Mouse (Mus musculus): Measurements from ENCODE around the gene Vash1. TPM values are rescaled to one million over a fixed set of nuclear protein-coding genes. Genes with fewer than 3 reads are reported as not detected.

Gene Vash1
- polyA plus RNA-seq, 1 experiment from 2014 or later, result 14.2 TPM

DNA sequence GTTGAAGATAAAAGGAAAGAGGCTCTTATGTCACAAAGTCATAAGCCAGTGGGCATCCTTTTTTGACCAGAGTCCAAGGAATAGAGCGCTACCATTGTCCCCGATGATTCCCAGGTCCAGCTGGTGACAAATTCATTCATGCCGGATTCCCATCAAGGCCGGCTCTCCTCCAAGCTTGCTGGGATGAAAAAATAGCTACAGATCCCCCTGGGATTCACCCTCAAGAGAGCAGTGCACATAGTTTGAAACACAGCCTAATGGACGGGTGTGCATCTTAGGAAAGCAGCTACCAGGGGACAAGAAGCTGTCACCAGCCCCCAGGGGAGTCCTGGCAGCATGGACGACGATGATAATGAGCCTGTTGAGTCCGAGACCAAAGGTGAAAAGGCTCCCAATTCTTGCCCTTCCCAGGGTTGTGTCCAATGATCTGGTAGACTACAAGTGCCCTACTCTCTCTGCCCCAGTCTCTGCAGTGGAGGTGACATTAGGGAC, 55.9 kb downstream of the Vash1 start, which contains the start of gene Lrrc74a:
TSS of gene Lrrc74a (plus strand) at position 51 of the 492 bp plus-strand sequence.
- ATAC-seq (ENCODE audit: insufficient read depth) (no peak), DNase-seq (no peak)
- Histone ChIP-seq H3K4me3 (ENCODE audit: low read depth, low read length) (no peak within 1 kb of the TSS), H3K27me3 (ENCODE audit: insufficient read depth, low read length) (no peaks in the 10 kb centered on the region), H3K36me3 (ENCODE audit: insufficient read depth) (no peaks in the 10 kb centered on the region), H3K4me2 (no peak within 1 kb of the TSS), H3K4me1 (ENCODE audit: insufficient read depth) (no peaks in the 10 kb centered on the region), H3K27ac (ENCODE audit: low read depth) (no peak within 1 kb of the TSS), H3K9me3 (ENCODE audit: low read depth, low read length) (no peaks in the 10 kb centered on the region), H3K9ac (no peak within 1 kb of the TSS)
- TF ChIP-seq CTCF (IDR thresholded peaks at IDR 0.05; ENCODE audit: low read depth), result no peak
- 85% methylated on average over 8 of the region's 8 CpGs for WGBS

Other genes starting within 250 kb of the Vash1 start
- gene Angel1, start 47.8 kb downstream of the Vash1 start, polyA plus RNA-seq (2014; fragmentation: Nextera tagmentation; extraction: Ambion mirVana), result 14.3 and 15.1 TPM in 2 replicates
- not detected in 2 replicates for gene Lrrc74a, start 55.7 kb downstream of the Vash1 start, polyA plus RNA-seq (2014; fragmentation: Nextera tagmentation; extraction: Ambion mirVana)
- 44.6 and 44.8 TPM in 2 replicates for gene Irf2bpl, start 206.1 kb downstream of the Vash1 start, polyA plus RNA-seq (2014; fragmentation: Nextera tagmentation; extraction: Ambion mirVana)

Data from lung, embryonic 14.5 days (tissue).